Mouse (Mus musculus): ENCODE measurements at regions not wholly inside any gene's neighbourhood (a gene's known extent, or its start where the extent isn't known, plus 50 kb on each side); places are given as distances from the start of the nearest gene placed in this dataset.

DNA sequence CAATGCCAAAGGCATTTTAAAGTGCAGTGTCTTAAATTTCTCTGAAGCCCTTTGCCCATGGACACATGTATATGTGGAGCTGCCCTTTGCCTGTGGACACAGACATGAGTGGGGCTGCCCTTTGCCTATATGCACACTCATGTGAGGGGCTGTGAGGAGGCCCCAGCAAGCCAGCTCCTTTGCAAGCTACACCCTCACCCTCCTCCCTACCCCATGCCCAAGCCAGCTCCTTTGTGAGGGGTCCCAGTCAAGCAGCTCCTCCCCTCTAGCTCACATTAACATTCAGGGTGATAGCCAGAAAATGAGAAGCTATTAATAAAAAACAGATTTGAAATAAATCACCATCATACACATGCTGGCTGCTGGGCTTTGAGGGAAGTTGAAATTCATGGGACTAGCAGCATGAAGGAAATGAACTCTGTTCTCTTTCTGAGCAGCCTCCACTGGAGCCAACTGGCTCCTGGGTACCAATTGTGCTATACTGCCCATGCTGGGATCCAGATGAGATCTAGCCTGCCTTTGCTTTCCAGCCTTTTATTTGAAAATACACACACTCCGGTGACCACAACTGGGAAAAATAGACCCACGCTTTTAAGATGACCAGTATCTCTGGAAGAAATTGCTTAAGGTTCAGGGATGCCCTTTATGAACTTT is 151.4 kb downstream of the Abcc12 start:
- DNase-seq (ENCODE audit: low spot score), result no peak

DNA sequence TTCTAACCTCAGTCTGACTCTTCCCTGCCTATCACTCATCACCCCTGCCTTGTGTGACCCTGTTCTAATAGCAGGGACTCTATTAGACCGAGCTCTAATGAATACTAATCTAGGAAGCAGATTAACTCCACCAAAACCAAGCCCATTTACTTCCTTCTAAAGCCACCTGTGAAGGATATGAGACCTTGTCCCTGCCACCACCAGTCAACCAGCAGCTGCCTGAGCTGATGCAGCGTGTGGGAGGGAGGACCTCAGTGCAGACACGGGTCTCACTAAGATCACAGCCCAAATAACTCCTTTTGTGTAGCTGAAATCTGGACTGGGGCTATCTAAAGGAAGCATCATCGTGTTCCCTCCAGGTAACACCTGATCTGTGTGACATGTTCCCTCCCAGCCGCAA is 152.4 kb downstream of the Abcc12 start:
- DNase-seq (ENCODE audit: low spot score), result no peak

- DNase-seq (ENCODE audit: low spot score), result no peak
Observed at GRCm38 (mm10) chr8:86426056-86426455, 154.4 kb downstream of the Abcc12 start.

GRCm38 (mm10) chr8:86425382-86425781 is 155.1 kb downstream of the Abcc12 start:
- DNase-seq (ENCODE audit: low spot score), result peak; percentile 37

GRCm38 (mm10) chr8:86419059-86419651 is 161.3 kb downstream of the Abcc12 start:
- DNase-seq (ENCODE audit: low spot score), result no peak

DNA sequence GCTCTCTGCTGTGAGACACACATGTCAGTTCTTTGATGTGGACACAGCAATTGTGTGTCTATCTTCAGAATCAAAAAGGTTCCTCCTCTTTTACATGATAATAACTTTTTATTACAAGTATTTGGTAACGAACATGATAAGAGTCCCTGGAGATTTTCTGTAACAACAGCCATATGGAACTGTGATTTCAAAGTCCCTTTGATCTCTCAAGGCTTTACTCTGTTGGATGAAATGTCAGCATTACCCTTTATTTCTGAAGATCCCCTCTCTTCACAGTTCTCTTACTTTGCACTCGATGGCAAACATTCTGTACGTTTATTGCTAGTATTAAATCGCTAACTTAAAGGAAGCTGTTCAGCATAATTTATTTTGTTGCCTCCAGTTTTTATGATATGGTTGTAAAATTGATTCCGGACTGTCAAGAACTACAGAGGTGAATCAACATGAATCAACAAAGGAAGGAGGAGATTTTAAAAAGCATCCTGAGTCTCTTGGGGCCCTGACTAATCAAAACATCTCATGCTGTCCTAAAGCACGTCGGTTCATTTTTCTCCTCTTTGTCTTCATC is 162.0 kb downstream of the Abcc12 start:
- DNase-seq (ENCODE audit: low spot score), result no peak

DNA sequence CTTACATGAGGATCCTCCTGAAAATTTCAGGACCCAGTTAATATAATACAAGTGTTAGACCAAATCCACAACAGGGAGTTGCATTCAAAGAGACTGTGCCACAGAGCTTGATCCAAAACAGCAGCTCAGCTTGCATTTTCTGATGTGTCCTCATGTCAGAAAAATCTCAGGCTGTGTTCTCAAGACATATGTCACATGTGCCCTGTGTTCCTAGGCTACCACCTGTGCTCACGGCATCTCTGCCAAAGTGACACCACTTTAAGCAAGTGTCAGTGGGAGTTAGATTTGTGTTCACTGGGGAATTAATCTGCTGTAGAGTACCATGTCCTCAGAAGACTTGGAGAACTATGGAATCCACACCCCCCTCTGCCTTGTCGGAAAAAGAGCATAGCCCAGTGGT is 165.3 kb downstream of the Abcc12 start:
- no peak for DNase-seq (ENCODE audit: low spot score)

DNA sequence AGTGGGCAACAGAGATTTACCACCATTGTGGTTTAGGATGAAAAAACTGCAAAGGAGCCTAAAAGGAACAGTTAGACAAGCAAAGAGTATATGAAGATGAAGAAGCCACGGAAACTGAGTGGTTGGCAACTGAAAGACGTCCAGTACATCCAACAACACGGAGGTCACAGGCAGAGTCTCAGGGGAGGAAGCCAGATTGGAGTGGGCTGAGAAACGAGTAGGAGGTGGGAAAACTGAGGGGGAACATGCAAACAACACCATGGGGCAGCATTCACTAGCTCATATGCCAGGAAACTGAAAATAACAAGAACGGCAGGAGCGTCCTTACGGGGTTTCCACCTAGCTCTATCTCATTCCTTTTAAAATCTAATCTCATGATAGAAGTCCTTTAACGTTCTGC is 169.3 kb downstream of the Abcc12 start:
- no peak for DNase-seq (ENCODE audit: low spot score)

DNA sequence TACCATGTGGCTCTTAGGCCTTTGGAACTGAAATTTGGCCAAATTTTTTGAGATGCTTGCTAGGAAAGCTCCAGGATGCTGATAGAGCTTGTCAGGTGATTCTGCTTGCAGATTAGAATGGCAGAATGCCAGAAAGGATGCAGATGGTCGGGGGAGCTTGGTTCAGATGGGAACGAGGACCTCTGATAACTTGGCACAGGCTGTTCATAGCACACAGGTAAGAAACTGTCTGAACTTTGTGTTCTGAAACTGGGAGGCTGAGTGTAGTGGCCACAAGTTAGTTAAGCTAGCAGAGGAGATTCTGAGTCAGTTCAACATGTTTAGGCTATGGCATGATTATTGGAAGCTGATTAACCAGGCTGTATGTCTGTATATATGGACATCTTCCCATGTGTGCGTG is 174.3 kb downstream of the Abcc12 start:
- no peak for DNase-seq (ENCODE audit: low spot score)

- DNase-seq (ENCODE audit: low spot score), result no peak
Observed at GRCm38 (mm10) chr8:86403434-86403833, 177.1 kb downstream of the Abcc12 start.

DNA sequence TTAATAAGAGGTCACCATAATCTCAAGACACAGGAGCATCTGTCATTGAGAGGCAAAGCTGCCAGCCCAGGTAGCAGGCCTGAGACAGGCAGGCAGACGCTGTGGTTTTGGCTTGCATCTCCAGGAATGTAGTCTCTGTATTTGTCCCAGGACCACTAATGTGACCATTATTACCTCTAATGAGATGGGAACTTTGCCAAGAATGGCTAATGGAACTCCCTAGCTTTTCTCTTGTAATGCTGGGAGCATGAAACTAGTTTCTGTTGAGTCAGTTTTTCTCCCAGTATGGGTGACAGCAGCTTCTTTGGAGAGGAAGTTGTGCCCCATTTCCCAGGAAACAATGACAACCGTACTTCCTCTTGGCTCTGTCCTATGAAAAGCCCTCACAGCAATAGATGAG is 178.5 kb downstream of the Abcc12 start:
- no peak for DNase-seq (ENCODE audit: low spot score)

- DNase-seq (ENCODE audit: low spot score), result no peak
Observed at GRCm38 (mm10) chr8:86395121-86395520, 185.4 kb downstream of the Abcc12 start.

DNA sequence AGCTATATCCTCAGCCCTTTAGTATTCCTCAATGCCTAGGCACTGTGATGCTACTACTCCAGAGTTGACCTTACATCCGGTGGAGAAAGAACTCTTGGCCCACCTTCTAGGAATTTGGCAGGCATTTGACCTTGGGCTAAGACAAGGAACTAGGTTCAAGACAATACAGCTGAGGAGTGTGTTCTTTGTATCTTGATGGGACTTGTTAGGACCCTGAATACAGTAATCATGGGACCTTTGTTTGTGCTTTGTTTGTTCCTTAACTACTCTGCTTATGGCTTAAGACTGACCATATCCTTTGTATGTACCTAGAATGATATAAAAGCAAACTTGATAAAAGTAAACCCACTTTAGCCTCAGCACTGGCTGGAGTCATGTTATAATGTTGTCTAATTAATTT is 186.7 kb downstream of the Abcc12 start:
- DNase-seq (ENCODE audit: low spot score), result no peak

DNA sequence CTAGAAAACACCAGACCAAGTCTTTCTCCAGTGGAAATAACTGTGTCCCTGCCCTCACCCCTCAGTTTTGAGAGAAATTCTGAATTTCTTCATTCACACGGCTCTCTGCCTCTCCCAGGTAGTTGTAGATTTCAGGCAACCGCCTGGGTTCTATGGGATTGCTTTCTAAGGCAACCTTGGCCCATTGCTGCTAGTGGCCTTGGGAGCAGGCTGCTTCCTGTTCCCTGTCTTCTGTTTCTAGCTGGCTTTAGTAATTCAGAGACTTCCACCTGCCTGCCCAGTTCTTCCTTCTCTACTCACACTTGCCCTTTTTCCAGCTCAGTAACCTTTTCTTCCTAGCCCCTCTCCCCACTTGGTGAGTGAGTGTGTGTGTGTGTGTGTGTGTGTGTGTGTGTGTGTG is 187.1 kb downstream of the Abcc12 start:
- no peak for DNase-seq (ENCODE audit: low spot score)

DNA sequence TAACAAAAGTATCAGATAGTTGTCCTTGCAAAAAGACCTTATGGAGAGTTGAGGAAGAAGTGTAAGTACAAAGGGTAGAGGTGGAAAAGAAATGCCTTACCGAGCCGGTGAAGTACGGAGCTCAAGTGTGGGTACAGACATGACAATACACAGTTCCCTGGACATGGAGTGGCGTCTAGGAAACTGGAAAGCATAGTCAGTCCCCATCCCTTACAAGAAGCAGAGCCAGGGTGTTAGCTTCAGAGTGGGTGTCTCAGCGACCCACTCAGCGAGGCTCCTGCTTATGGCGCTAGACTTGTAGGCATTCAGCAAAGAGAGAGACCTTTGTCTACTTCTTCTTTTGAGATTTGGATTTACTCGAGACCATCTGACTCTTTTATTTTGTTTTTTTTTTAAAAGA is 189.8 kb downstream of the Abcc12 start:
- DNase-seq (ENCODE audit: low spot score), result no peak

DNA sequence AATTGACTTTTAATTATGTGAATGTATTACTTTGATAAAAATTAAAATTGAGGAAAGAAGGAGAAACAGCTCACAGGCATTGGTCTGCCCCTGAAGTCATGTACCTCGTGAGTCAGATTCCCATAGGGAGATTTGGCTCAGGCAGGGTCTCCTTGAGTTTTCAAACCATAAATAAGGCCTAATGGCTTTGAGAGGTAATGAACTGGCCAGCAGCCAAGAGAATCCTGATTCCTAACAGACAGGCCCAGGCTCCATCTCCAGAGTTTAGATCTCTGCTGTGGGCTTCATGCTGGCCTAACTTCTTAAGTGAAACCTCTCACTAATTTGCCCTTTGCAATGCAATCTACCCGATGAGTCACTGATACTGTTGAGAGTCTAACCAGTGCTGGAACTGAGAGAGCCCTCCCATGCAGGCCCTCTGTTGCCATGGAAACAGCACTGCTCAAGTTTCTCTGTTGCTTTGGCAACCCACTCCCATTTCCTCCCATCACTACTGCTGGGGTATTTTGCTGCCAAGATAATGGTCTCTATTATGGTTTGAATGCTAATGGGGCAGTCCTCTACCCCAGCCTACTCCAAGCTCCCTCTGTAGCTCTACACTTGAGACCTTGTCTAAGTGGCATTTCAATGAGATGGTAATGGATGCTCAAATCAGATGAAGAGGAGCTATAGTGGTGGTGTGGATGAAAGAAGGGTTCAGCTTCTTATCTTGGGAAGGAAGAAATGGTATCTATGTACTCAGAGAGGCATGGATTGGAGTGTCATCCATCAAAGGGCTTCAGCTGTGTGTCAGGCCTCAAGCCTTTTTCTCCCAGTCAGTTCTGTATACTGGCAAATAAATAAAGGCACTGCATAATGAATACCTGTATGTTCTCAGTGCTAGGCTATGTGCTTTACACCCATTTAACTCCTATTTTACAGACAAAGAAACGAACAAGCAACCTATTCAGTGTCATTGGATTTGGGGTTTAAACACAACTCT is 190.5 kb downstream of the Abcc12 start:
- peak; percentile 92 for DNase-seq (ENCODE audit: low spot score)

DNA sequence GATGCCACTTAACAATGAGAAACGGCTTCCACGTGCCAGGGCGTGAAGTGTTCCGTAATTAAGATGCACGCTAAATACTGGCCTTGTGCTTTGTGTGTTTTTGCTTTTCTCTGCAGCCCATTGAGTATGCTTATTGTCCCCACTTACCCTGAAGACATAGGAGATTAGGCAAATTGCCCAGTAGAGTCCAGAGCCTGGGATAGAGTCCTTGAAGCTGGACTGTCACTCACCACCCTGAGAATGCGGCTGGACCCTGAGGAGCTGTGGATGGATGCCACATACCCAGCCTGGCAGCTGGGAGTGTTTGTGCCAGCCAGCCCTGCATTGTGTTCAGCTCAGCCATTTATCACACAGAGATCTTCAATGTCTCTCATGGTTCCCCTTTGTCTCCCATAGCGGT is 195.2 kb downstream of the Abcc12 start:
- no peak for DNase-seq (ENCODE audit: low spot score)

GRCm38 (mm10) chr8:86381977-86382376 is 198.5 kb downstream of the Abcc12 start:
- DNase-seq (ENCODE audit: low spot score), result no peak

- DNase-seq (ENCODE audit: low spot score), result no peak
Observed at GRCm38 (mm10) chr8:86368062-86368461, 212.4 kb downstream of the Abcc12 start.

GRCm38 (mm10) chr8:86366636-86367035 is 213.8 kb downstream of the Abcc12 start:
- DNase-seq (ENCODE audit: low spot score), result no peak

GRCm38 (mm10) chr8:86365726-86366125 is 214.8 kb downstream of the Abcc12 start:
- DNase-seq (ENCODE audit: low spot score), result no peak

- peak; percentile 41 for DNase-seq (ENCODE audit: low spot score)
Observed at GRCm38 (mm10) chr8:86364898-86365297, 215.6 kb downstream of the Abcc12 start.

DNA sequence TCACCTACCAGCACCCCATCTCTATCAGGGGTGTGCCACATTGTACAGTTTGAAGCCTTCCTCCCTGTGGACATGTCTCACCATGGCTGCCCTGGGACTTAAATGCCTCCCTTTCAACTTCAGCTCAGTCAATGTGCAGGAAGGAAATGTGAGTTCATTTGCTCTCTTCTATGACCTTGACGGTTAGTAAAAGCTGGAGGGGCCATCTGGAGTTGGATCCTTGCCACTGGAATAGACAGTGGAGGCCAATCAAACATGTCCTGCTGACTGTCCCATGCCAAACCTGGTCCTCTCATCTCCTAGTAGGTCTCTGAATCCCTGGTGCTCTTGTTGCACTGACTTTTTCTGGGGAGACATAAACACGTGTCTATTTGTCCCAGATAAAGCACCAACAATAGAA is 220.2 kb downstream of the Abcc12 start:
- no peak for DNase-seq (ENCODE audit: low spot score)

Measured in embryo, embryonic 10 days (tissue).